Mouse (Mus musculus) stomach, postnatal 0 days (tissue): ENCODE measurements at regions not wholly inside any gene's neighbourhood (a gene's known extent, or its start where the extent isn't known, plus 50 kb on each side); places are given as distances from the start of the nearest gene placed in this dataset.
A peak's percentile ranks its signal among the peaks of the same experiment; 100 is the strongest.

Experiments used
- ATAC-seq: fragments of 200-750 bp; cut with Nextera tagmentation; 2 replicates; pipeline ENCODE4 v1.8.0; 2017; ENCODE audit not compliant: low FRiP score, low TSS enrichment
- DNase-seq: peaks from one replicate; pipeline ENCODE4 v3.0.0-alpha.2; 2016; ENCODE audit warnings: low spot score
- H3K27ac ChIP-seq: fragments of 300-500 bp; sonication (generic); replicated peaks from 2 replicates; pipeline ENCODE4 v1.5.1; 2014; ENCODE audit warnings: mild to moderate bottlenecking, control low read depth
- H3K27me3 ChIP-seq: fragments of 300-500 bp; sonication (generic); 2 replicates; pipeline ENCODE4 v1.6.1; 2014; ENCODE audit warnings: low read length; ENCODE audit not compliant: control insufficient read depth, insufficient read depth
- H3K36me3 ChIP-seq: fragments of 300-500 bp; sonication (generic); 2 replicates; pipeline ENCODE4 v1.6.1; 2014; ENCODE audit warnings: low read length, mixed read lengths; ENCODE audit not compliant: control insufficient read depth, insufficient read depth
- H3K4me1 ChIP-seq: fragments of 300-500 bp; sonication (generic); replicated peaks from 2 replicates; pipeline ENCODE4 v1.6.1; 2014; ENCODE audit warnings: antibody characterized with exemption; ENCODE audit not compliant: control insufficient read depth, insufficient read depth
- H3K4me2 ChIP-seq: fragments of 300-500 bp; sonication (generic); replicated peaks from 2 replicates; pipeline ENCODE4 v1.6.1; 2014; ENCODE audit warnings: low read depth, mild to moderate bottlenecking, control low read depth, moderate library complexity
- H3K4me3 ChIP-seq: fragments of 300-500 bp; sonication (generic); 2 replicates; pipeline ENCODE4 v1.5.1; 2014; ENCODE audit warnings: low read depth, low read length, control low read depth
- H3K9ac ChIP-seq: fragments of 300-500 bp; sonication (generic); 2 replicates; pipeline ENCODE4 v1.6.1; 2014; ENCODE audit warnings: mild to moderate bottlenecking, low read length, control low read depth, mixed read lengths
- H3K9me3 ChIP-seq: fragments of 300-500 bp; sonication (generic); 2 replicates; pipeline ENCODE4 v1.6.1; 2016; ENCODE audit warnings: low read length; ENCODE audit not compliant: control insufficient read depth
- CTCF ChIP-seq: IDR thresholded peaks from 2 replicates; pipeline ENCODE4 v1.5.1; 2016; ENCODE audit warnings: antibody characterized with exemption, low read depth, mild to moderate bottlenecking, moderate library complexity
- EP300 ChIP-seq: optimal IDR thresholded peaks from 2 replicates; pipeline ENCODE3; 2016; ENCODE audit warnings: antibody characterized with exemption
- WGBS: fragments of 180-500 bp; shearing (Covaris S2); extraction: QIAGEN DNeasy Blood & Tissue Kit; methylation state at CpG from one replicate; pipeline ENCODE4 v1.1.7; 2014; 5-methylcytosine and 5-hydroxymethylcytosine counted together

GRCm38 (mm10) chr11:32113118-32113826 lies 86.8 kb downstream of the Il9r start:
- DNase-seq: no peak
- Histone ChIP-seq H3K4me3 (no peak overlapping the region), H3K27me3 (no peaks in the 10 kb centered on the region), H3K9me3 (no peaks in the 10 kb centered on the region), H3K27ac (no peak overlapping the region), H3K4me1 (no peaks in the 10 kb centered on the region), H3K36me3 (no peaks in the 10 kb centered on the region), H3K9ac (no peak overlapping the region), H3K4me2 (no peak overlapping the region)
- no peak for ATAC-seq
- no peak for TF ChIP-seq CTCF
- TF ChIP-seq EP300: no peak
- 44% methylated on average over 2 of the region's 2 CpGs for WGBS

GRCm38 (mm10) chr11:32112521-32112920 lies 87.6 kb downstream of the Il9r start:
- ATAC-seq: no peak
- no peaks in the 10 kb centered on the region for H3K4me1 ChIP-seq
- WGBS: 39% methylated on average over 5 of the region's 5 CpGs
- no peak overlapping the region for H3K4me3 ChIP-seq
- no peak overlapping the region for H3K27ac ChIP-seq
- no peak overlapping the region for H3K9ac ChIP-seq
- no peaks in the 10 kb centered on the region for H3K9me3 ChIP-seq
- H3K36me3 ChIP-seq: no peaks in the 10 kb centered on the region
- TF ChIP-seq EP300: no peak
- no peak for TF ChIP-seq CTCF
- H3K27me3 ChIP-seq: no peaks in the 10 kb centered on the region
- no peak overlapping the region for H3K4me2 ChIP-seq
- DNase-seq: no peak

GRCm38 (mm10) chr11:32111841-32112240 lies 88.2 kb downstream of the Il9r start:
- H3K36me3 ChIP-seq: no peaks in the 10 kb centered on the region
- H3K27me3 ChIP-seq: no peaks in the 10 kb centered on the region
- H3K4me3 ChIP-seq: no peak overlapping the region
- no peak for TF ChIP-seq EP300
- no peak for TF ChIP-seq CTCF
- DNase-seq: no peak
- ATAC-seq: no peak
- H3K9me3 ChIP-seq: no peaks in the 10 kb centered on the region
- 69% methylated on average over 3 of the region's 3 CpGs for WGBS
- no peak overlapping the region for H3K27ac ChIP-seq
- H3K4me1 ChIP-seq: no peaks in the 10 kb centered on the region
- no peak overlapping the region for H3K9ac ChIP-seq
- no peak overlapping the region for H3K4me2 ChIP-seq

- Histone ChIP-seq H3K27me3 (no peaks in the 10 kb centered on the region), H3K4me3 (no peak overlapping the region), H3K27ac (no peak overlapping the region), H3K4me1 (no peaks in the 10 kb centered on the region), H3K36me3 (no peaks in the 10 kb centered on the region), H3K4me2 (no peak overlapping the region), H3K9ac (no peak overlapping the region), H3K9me3 (no peaks in the 10 kb centered on the region)
- DNase-seq (no peak), ATAC-seq (no peak)
- 85% methylated on average over 3 of the region's 3 CpGs for WGBS
- TF ChIP-seq CTCF (peak; percentile 22; the same call in 1 of the 2 replicates), EP300 (no peak)
Measured at GRCm38 (mm10) chr11:32109911-32110310, 90.2 kb downstream of the Il9r start.
